Mouse (Mus musculus): ENCODE data around the gene Rnf186. TPM values are rescaled to one million over a fixed set of nuclear protein-coding genes. Genes with fewer than 3 reads are reported as not detected.

The Rnf186 gene
- polyA plus RNA-seq, 1 experiment from 2014 or later, result not detected

DNA sequence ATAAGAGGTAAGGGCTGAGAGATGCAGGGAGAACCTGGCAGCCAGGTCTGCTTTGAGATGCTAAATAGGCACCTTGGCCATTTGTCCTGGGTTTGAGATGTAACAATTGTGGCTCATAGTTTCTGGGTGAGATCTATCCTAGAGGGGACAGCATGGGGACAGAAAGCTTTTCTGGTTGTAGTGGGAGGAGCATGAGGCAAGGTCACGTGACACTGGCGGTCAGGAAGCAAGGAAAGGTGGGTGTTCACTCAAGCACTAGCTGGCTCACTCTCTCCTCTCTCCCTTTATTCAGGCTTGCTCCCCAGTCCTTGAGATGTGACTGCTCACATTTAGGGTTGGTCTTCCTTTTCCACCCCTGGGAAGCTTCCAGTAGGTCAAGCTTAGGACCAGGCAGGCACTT, 34.1 kb downstream of the Rnf186 start:
- H3K27me3 ChIP-seq (replicated peaks; ENCODE audit: control insufficient read depth, insufficient read depth, low read length), result no peaks in the 10 kb centered on the region

GRCm38 (mm10) chr4:139001433-139001832, 34.5 kb downstream of the Rnf186 start:
- Histone ChIP-seq H3K27me3 (replicated peaks; ENCODE audit: control insufficient read depth, insufficient read depth, low read length) (no peaks in the 10 kb centered on the region), H3K4me1 (ENCODE audit: control insufficient read depth, insufficient read depth, low read depth, low read length) (peaks cover 7% of the 10 kb centered on the region; the same call in 1 of the 2 replicates), H3K4me2 (ENCODE audit: low read length) (no peak overlapping the region), H3K27ac (ENCODE audit: low read depth, low read length) (no peak overlapping the region), H3K9ac (ENCODE audit: low read depth, low read length) (no peak overlapping the region), H3K9me3 (ENCODE audit: control insufficient read depth, low read length) (no peaks in the 10 kb centered on the region), H3K4me3 (ENCODE audit: low read length) (no peak overlapping the region), H3K36me3 (ENCODE audit: control insufficient read depth, insufficient read depth, low read length) (no peaks in the 10 kb centered on the region)
- no peak for ATAC-seq
- WGBS, result 27% methylated on average over 6 of the region's 6 CpGs

More for the DNA sequence above, 34.1 kb downstream of the Rnf186 start:
- Histone ChIP-seq H3K4me3 (ENCODE audit: low read length) (no peak overlapping the region), H3K9ac (ENCODE audit: low read depth, low read length) (no peak overlapping the region), H3K9me3 (ENCODE audit: control insufficient read depth, low read length) (no peaks in the 10 kb centered on the region), H3K36me3 (ENCODE audit: control insufficient read depth, insufficient read depth, low read length) (no peaks in the 10 kb centered on the region), H3K4me2 (ENCODE audit: low read length) (no peak overlapping the region), H3K27ac (ENCODE audit: low read depth, low read length) (no peak overlapping the region), H3K4me1 (ENCODE audit: control insufficient read depth, insufficient read depth, low read depth, low read length) (peaks cover 7% of the 10 kb centered on the region; the same call in 1 of the 2 replicates)
- 61% methylated on average over 2 of the region's 2 CpGs for WGBS
- no peak for ATAC-seq

- no peak for ATAC-seq
- WGBS, result 69% methylated on average over 8 of the region's 8 CpGs
- no peaks in the 10 kb centered on the region for H3K27me3 ChIP-seq (replicated peaks; ENCODE audit: control insufficient read depth, insufficient read depth, low read length)
- H3K9ac ChIP-seq (ENCODE audit: low read depth, low read length), result no peak overlapping the region
- H3K4me3 ChIP-seq (ENCODE audit: low read length), result no peak overlapping the region
- peaks cover 7% of the 10 kb centered on the region; the same call in 1 of the 2 replicates for H3K4me1 ChIP-seq (ENCODE audit: control insufficient read depth, insufficient read depth, low read depth, low read length)
- H3K36me3 ChIP-seq (ENCODE audit: control insufficient read depth, insufficient read depth, low read length), result no peaks in the 10 kb centered on the region
- H3K4me2 ChIP-seq (ENCODE audit: low read length), result no peak overlapping the region
- no peak overlapping the region for H3K27ac ChIP-seq (ENCODE audit: low read depth, low read length)
- H3K9me3 ChIP-seq (ENCODE audit: control insufficient read depth, low read length), result no peaks in the 10 kb centered on the region
Measured at GRCm38 (mm10) chr4:139004067-139004466, 37.2 kb downstream of the Rnf186 start.

DNA sequence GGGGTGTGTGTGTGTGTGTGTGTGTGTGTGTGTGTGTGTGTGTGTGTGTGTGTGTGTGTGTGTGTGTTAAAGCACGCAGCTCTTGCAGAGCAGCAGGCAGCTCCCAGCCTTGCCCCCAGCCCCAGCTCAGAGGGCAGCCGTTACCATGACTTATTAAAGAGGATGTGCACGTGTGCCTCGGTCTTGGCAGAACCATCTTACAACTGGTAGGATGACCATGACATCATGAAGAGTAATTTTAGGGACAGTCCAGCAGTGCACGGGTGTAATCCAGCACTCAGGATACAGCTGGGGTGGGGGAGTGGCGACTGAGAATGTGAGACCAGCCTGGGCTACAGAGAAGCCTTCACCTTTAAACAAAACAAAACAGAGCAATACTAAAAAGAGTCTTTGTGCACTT, 38.3 kb downstream of the Rnf186 start:
- Histone ChIP-seq H3K36me3 (ENCODE audit: control insufficient read depth, insufficient read depth, low read length) (no peaks in the 10 kb centered on the region), H3K27me3 (replicated peaks; ENCODE audit: control insufficient read depth, insufficient read depth, low read length) (no peaks in the 10 kb centered on the region), H3K9ac (ENCODE audit: low read depth, low read length) (no peak overlapping the region), H3K27ac (ENCODE audit: low read depth, low read length) (no peak overlapping the region), H3K4me3 (ENCODE audit: low read length) (no peak overlapping the region), H3K9me3 (ENCODE audit: control insufficient read depth, low read length) (no peaks in the 10 kb centered on the region), H3K4me1 (ENCODE audit: control insufficient read depth, insufficient read depth, low read depth, low read length) (peaks cover 7% of the 10 kb centered on the region; the same call in 1 of the 2 replicates), H3K4me2 (ENCODE audit: low read length) (no peak overlapping the region)
- 0 out of 2 replicates have a peak, but pooled peaks have one; percentile 43 for ATAC-seq
- 34% methylated on average over 5 of the region's 6 CpGs for WGBS

GRCm38 (mm10) chr4:139007353-139007752, 40.4 kb downstream of the Rnf186 start:
- no peaks in the 10 kb centered on the region for H3K9me3 ChIP-seq (ENCODE audit: control insufficient read depth, low read length)
- H3K4me1 ChIP-seq (ENCODE audit: control insufficient read depth, insufficient read depth, low read depth, low read length), result peaks cover 7% of the 10 kb centered on the region; the same call in 1 of the 2 replicates
- no peak overlapping the region for H3K4me3 ChIP-seq (ENCODE audit: low read length)
- ATAC-seq, result no peak
- no peaks in the 10 kb centered on the region for H3K27me3 ChIP-seq (replicated peaks; ENCODE audit: control insufficient read depth, insufficient read depth, low read length)
- H3K4me2 ChIP-seq (ENCODE audit: low read length), result no peak overlapping the region
- no peak overlapping the region for H3K27ac ChIP-seq (ENCODE audit: low read depth, low read length)
- H3K36me3 ChIP-seq (ENCODE audit: control insufficient read depth, insufficient read depth, low read length), result no peaks in the 10 kb centered on the region
- H3K9ac ChIP-seq (ENCODE audit: low read depth, low read length), result no peak overlapping the region
- whole genome bisulfite sequencing, result 84% methylated on average over 3 of the region's 3 CpGs

DNA sequence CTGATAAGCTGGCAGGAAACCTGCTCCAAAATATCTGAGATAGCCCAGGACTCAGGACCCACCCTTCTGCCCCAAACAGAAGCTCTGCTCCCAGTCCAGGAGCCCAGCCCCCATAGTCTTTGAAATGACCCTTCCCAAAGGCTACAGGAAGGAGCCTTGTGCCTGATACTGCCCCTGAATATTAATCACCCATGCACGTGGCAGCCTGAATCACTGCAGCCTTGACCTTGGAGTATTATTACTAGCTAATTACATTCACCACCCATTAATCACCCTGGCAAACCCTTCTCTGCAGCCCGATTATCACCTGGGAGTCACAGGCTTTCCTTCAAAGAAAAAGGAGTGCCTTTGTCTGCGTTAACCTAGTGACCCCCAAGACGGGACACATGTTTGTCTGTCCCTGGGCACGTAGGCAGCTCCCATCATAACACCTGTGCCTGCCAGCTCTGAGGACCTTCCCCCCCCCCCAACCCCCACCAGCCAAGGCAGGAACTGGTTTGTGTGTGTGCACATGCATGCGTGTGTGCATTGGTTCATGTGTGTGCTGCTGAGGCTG, 41.1 kb downstream of the Rnf186 start:
- Histone ChIP-seq H3K4me2 (ENCODE audit: low read length) (no peak overlapping the region), H3K27ac (ENCODE audit: low read depth, low read length) (no peak overlapping the region), H3K27me3 (replicated peaks; ENCODE audit: control insufficient read depth, insufficient read depth, low read length) (no peaks in the 10 kb centered on the region), H3K4me3 (ENCODE audit: low read length) (no peak overlapping the region), H3K9me3 (ENCODE audit: control insufficient read depth, low read length) (no peaks in the 10 kb centered on the region), H3K4me1 (ENCODE audit: control insufficient read depth, insufficient read depth, low read depth, low read length) (peaks cover 7% of the 10 kb centered on the region; the same call in 1 of the 2 replicates), H3K36me3 (ENCODE audit: control insufficient read depth, insufficient read depth, low read length) (no peaks in the 10 kb centered on the region), H3K9ac (ENCODE audit: low read depth, low read length) (no peak overlapping the region)
- 36% methylated on average over 6 of the region's 6 CpGs for WGBS
- no peak for ATAC-seq

- H3K4me2 ChIP-seq (ENCODE audit: low read length), result no peak overlapping the region
- H3K27me3 ChIP-seq (replicated peaks; ENCODE audit: control insufficient read depth, insufficient read depth, low read length), result no peaks in the 10 kb centered on the region
- no peak overlapping the region for H3K9ac ChIP-seq (ENCODE audit: low read depth, low read length)
- no peak overlapping the region for H3K4me3 ChIP-seq (ENCODE audit: low read length)
- WGBS, result 93% methylated on average over 13 of the region's 13 CpGs
- H3K36me3 ChIP-seq (ENCODE audit: control insufficient read depth, insufficient read depth, low read length), result no peaks in the 10 kb centered on the region
- no peak for ATAC-seq
- H3K4me1 ChIP-seq (ENCODE audit: control insufficient read depth, insufficient read depth, low read depth, low read length), result no peaks in the 10 kb centered on the region
- H3K9me3 ChIP-seq (ENCODE audit: control insufficient read depth, low read length), result no peaks in the 10 kb centered on the region
- no peak overlapping the region for H3K27ac ChIP-seq (ENCODE audit: low read depth, low read length)
Measured at GRCm38 (mm10) chr4:139011201-139011702, 44.3 kb downstream of the Rnf186 start.

- H3K4me3 ChIP-seq (ENCODE audit: low read length), result no peak overlapping the region
- no peaks in the 10 kb centered on the region for H3K9me3 ChIP-seq (ENCODE audit: control insufficient read depth, low read length)
- H3K27me3 ChIP-seq (replicated peaks; ENCODE audit: control insufficient read depth, insufficient read depth, low read length), result no peaks in the 10 kb centered on the region
- H3K9ac ChIP-seq (ENCODE audit: low read depth, low read length), result no peak overlapping the region
- H3K4me1 ChIP-seq (ENCODE audit: control insufficient read depth, insufficient read depth, low read depth, low read length), result no peaks in the 10 kb centered on the region
- no peak overlapping the region for H3K4me2 ChIP-seq (ENCODE audit: low read length)
- WGBS, result 94% methylated on average over 11 of the region's 11 CpGs
- ATAC-seq, result no peak
- H3K36me3 ChIP-seq (ENCODE audit: control insufficient read depth, insufficient read depth, low read length), result no peaks in the 10 kb centered on the region
- no peak overlapping the region for H3K27ac ChIP-seq (ENCODE audit: low read depth, low read length)
Measured at GRCm38 (mm10) chr4:139013281-139013680, 46.4 kb downstream of the Rnf186 start.

DNA sequence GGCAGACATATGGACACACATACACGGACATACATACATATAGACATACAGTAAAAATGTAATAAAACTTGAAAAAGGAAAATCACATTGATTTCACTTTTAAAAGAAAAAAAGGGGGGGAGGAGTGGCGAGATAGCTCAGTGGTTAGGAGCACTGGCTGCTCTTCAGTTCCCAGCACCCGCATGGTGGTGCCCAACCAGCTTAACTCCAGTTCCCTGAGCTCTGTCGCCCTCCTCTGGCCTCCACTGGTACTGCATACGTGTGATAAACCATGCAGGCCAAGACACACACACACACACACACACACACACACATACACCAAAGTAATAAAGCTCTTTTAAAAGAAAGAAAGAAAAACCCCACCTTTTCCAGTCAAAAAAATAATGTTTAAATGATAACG, 47.9 kb downstream of the Rnf186 start:
- WGBS, result 79% methylated on average over 6 of the region's 6 CpGs
- Histone ChIP-seq H3K9me3 (ENCODE audit: control insufficient read depth, low read length) (no peaks in the 10 kb centered on the region), H3K4me3 (ENCODE audit: low read length) (no peak overlapping the region), H3K4me1 (ENCODE audit: control insufficient read depth, insufficient read depth, low read depth, low read length) (no peaks in the 10 kb centered on the region; the same call in 1 of the 2 replicates), H3K36me3 (ENCODE audit: control insufficient read depth, insufficient read depth, low read length) (no peaks in the 10 kb centered on the region), H3K27me3 (replicated peaks; ENCODE audit: control insufficient read depth, insufficient read depth, low read length) (no peaks in the 10 kb centered on the region), H3K27ac (ENCODE audit: low read depth, low read length) (no peak overlapping the region), H3K4me2 (ENCODE audit: low read length) (no peak overlapping the region), H3K9ac (ENCODE audit: low read depth, low read length) (no peak overlapping the region)
- ATAC-seq, result no peak

All from hindbrain, embryonic 16.5 days (tissue).